Mouse (Mus musculus) brain, embryonic 14.5 days (tissue): ENCODE results near the gene 1810010D01Rik.

Source experiments
- CTCF ChIP-seq: fragments of 200-500 bp; IDR thresholded peaks from 2 replicates; pipeline ENCODE4 v1.5.1; 2012; ENCODE audit warnings: inconsistent platforms, mild to moderate bottlenecking, moderate library complexity, borderline replicate concordance; ENCODE audit not compliant: insufficient read depth, insufficient read length; ENCODE audit errors: extremely low read depth
- POLR2A ChIP-seq: fragments of 200-500 bp; IDR thresholded peaks from 2 replicates; pipeline ENCODE4 v1.6.1; 2012; ENCODE audit warnings: mild to moderate bottlenecking, inconsistent platforms, borderline replicate concordance; ENCODE audit not compliant: poor library complexity, insufficient read depth, insufficient read length, severe bottlenecking; ENCODE audit errors: extremely low read depth

- TF ChIP-seq POLR2A, result no peak
- no peak for TF ChIP-seq CTCF
These were observed 7.6 kb upstream of the 1810010D01Rik start for GRCm38 (mm10) chr7:145215476-145215875.
